Mouse (Mus musculus) ES-Bruce4 (cell line): ENCODE results near the gene Ttc7.

Experiments used
- CTCF ChIP-seq: IDR thresholded peaks from one replicate; pipeline ENCODE4 v1.8.1; 2011; ENCODE audit warnings: low read depth, low read length
- EP300 ChIP-seq: IDR thresholded peaks from 2 replicates; pipeline ENCODE4 v1.6.1; 2011; ENCODE audit warnings: low read depth, low read length; ENCODE audit not compliant: insufficient read depth
- POLR2A ChIP-seq: IDR thresholded peaks from one replicate; pipeline ENCODE4 v1.8.1; 2011; ENCODE audit warnings: low read length; ENCODE audit not compliant: insufficient read depth

- no peak for TF ChIP-seq CTCF
- no peak for TF ChIP-seq POLR2A
- TF ChIP-seq EP300, result no peak
These were observed 24.1 kb downstream of the Ttc7 start for GRCm38 (mm10) chr17:87306746-87307145.
